Mouse (Mus musculus) large intestine, adult 2 months (tissue): Measurements from ENCODE around the gene Prps1l1. TPM values are rescaled to one million over a fixed set of nuclear protein-coding genes. Genes with fewer than 3 reads are reported as not detected.

Source experiments
- DNase-seq: peaks from one replicate; pipeline ENCODE4 v3.0.0-alpha.2; 2012; ENCODE audit warnings: low read depth, low spot score
- WGBS: fragments of 180-500 bp; shearing (Covaris S2); methylation state at CpG from one replicate; pipeline ENCODE4 v1.1.7; 2018; 5-methylcytosine and 5-hydroxymethylcytosine counted together
- polyA plus RNA-seq: library from polyadenylated mRNA; depleted of rRNA; stranded (reverse); fragments of >200 nt; gene quantifications from 2 replicates; pipeline ENCODE4 v1.2.3, GENCODE M21; 2012; rRNA removed

Prps1l1 gene
- not detected in 2 replicates for polyA plus RNA-seq

GRCm38 (mm10) chr12:34984461-34984860 is at the start of gene Prps1l1:
Gene Prps1l1 (plus strand): TSS chr12:34984761.
- no peak for DNase-seq
- 88% methylated on average over 4 of the region's 4 CpGs for WGBS

GRCm38 (mm10) chr12:34937918-34938317 is 46.6 kb upstream of the Prps1l1 start:
- DNase-seq, result no peak
- 100% methylated on average over 1 of the region's 1 CpGs for WGBS

GRCm38 (mm10) chr12:34949066-34949706 is 35.4 kb upstream of the Prps1l1 start:
- WGBS, result 79% methylated on average over 6 of the region's 6 CpGs
- no peak for DNase-seq

GRCm38 (mm10) chr12:34975991-34976390 is 8.6 kb upstream of the Prps1l1 start:
- WGBS, result 89% methylated on average over 3 of the region's 3 CpGs

GRCm38 (mm10) chr12:34985865-34986264 is 1.3 kb downstream of the Prps1l1 start:
- 82% methylated on average over 5 of the region's 5 CpGs for WGBS
- DNase-seq, result no peak

More at GRCm38 (mm10) chr12:34975991-34976390, 8.6 kb upstream of the Prps1l1 start:
- no peak for DNase-seq

- WGBS, result 81% methylated on average over 7 of the region's 7 CpGs
- DNase-seq, result no peak
Observed at GRCm38 (mm10) chr12:34989537-34990200, 5.1 kb downstream of the Prps1l1 start.

GRCm38 (mm10) chr12:34990387-34990786 is 5.8 kb downstream of the Prps1l1 start:
- 56% methylated on average over 4 of the region's 4 CpGs for WGBS
- DNase-seq, result no peak

GRCm38 (mm10) chr12:34991900-34992299 is 7.3 kb downstream of the Prps1l1 start:
- WGBS, result 53% methylated on average over 2 of the region's 2 CpGs
- DNase-seq, result no peak

GRCm38 (mm10) chr12:34997597-34998182 is 13.1 kb downstream of the Prps1l1 start:
- DNase-seq, result peak; percentile 64
- WGBS, result 21% methylated on average over 3 of the region's 3 CpGs

GRCm38 (mm10) chr12:34998778-34999467 is 14.4 kb downstream of the Prps1l1 start:
- no peak for DNase-seq
- WGBS, result 85% methylated on average over 12 of the region's 12 CpGs

- DNase-seq, result no peak
- WGBS, result 65% methylated on average over 4 of the region's 4 CpGs
Observed at GRCm38 (mm10) chr12:35000323-35000722, 15.8 kb downstream of the Prps1l1 start.

- no peak for DNase-seq
Observed at GRCm38 (mm10) chr12:35005748-35006147, 21.2 kb downstream of the Prps1l1 start.

GRCm38 (mm10) chr12:35007851-35008250 is 23.3 kb downstream of the Prps1l1 start:
- no peak for DNase-seq
- WGBS, result 95% methylated on average over 1 of the region's 1 CpGs

GRCm38 (mm10) chr12:35008340-35009137 is 24.0 kb downstream of the Prps1l1 start:
- WGBS, result 69% methylated on average over 11 of the region's 11 CpGs
- DNase-seq, result no peak

- WGBS, result 80% methylated on average over 1 of the region's 1 CpGs
- no peak for DNase-seq
Observed at GRCm38 (mm10) chr12:35011462-35011861, 26.9 kb downstream of the Prps1l1 start.

- WGBS, result 81% methylated on average over 2 of the region's 2 CpGs
- no peak for DNase-seq
Observed at GRCm38 (mm10) chr12:35013950-35014349, 29.4 kb downstream of the Prps1l1 start.

GRCm38 (mm10) chr12:35016056-35016455 is 31.5 kb downstream of the Prps1l1 start:
- DNase-seq, result no peak

GRCm38 (mm10) chr12:35016481-35017250 is 32.1 kb downstream of the Prps1l1 start:
- WGBS, result 36% methylated on average over 9 of the region's 9 CpGs

More at GRCm38 (mm10) chr12:35016056-35016455, 31.5 kb downstream of the Prps1l1 start:
- WGBS, result 31% methylated on average over 3 of the region's 3 CpGs

More at GRCm38 (mm10) chr12:35016481-35017250, 32.1 kb downstream of the Prps1l1 start:
- peak; percentile 90 for DNase-seq
